Mouse (Mus musculus) heart, embryonic 14.5 days (tissue): ENCODE data around the gene Rab11fip3. TPM values are rescaled to one million over a fixed set of nuclear protein-coding genes. Genes with fewer than 3 reads are reported as not detected.

Source experiments
- ATAC-seq: fragments of 200-750 bp; cut with Nextera tagmentation; 2 replicates; pipeline ENCODE4 v1.8.0; 2017; ENCODE audit warnings: low read depth, moderate TSS enrichment; ENCODE audit not compliant: insufficient number of reproducible peaks, insufficient read depth, low FRiP score
- H3K27ac ChIP-seq, 2 experiments: fragments of 200-500 bp in 1 of 2; fragments of 300-500 bp in 1 of 2; sonication (generic) in 1 of 2; replicated peaks in 1 of 2; 2 replicates each; pipeline ENCODE4 v1.5.1; 2012 to 2014; ENCODE audit warnings: low read depth in 2 of 2, low read length in 2 of 2, control low read depth in 1 of 2, mild to moderate bottlenecking in 1 of 2, mixed read lengths in 1 of 2; ENCODE audit not compliant: control insufficient read depth in 1 of 2, insufficient read depth in 1 of 2
- H3K27me3 ChIP-seq: fragments of 300-500 bp; sonication (generic); 2 replicates; pipeline ENCODE4 v1.6.1; 2014; ENCODE audit warnings: mild to moderate bottlenecking, low read length, control low read depth; ENCODE audit not compliant: control insufficient read depth, insufficient read depth
- H3K36me3 ChIP-seq: fragments of 300-500 bp; sonication (generic); 2 replicates; pipeline ENCODE4 v1.6.1; 2014; ENCODE audit warnings: mild to moderate bottlenecking, control low read depth, low read length, mixed read lengths; ENCODE audit not compliant: control insufficient read depth, insufficient read depth
- H3K4me1 ChIP-seq, 2 experiments: fragments of 200-500 bp in 1 of 2; fragments of 300-500 bp in 1 of 2; sonication (generic) in 1 of 2; 2 replicates each; pipeline ENCODE4 v1.6.1; 2012 to 2014; ENCODE audit warnings: low read length in 2 of 2, control low read depth in 1 of 2, mixed read lengths in 1 of 2; ENCODE audit not compliant: control insufficient read depth in 2 of 2, insufficient read depth in 2 of 2
- H3K4me2 ChIP-seq: fragments of 300-500 bp; sonication (generic); 2 replicates; pipeline ENCODE4 v1.6.1; 2014; ENCODE audit warnings: mild to moderate bottlenecking, low read length
- H3K4me3 ChIP-seq, 2 experiments: fragments of 200-500 bp in 1 of 2; fragments of 300-500 bp in 1 of 2; sonication (generic) in 1 of 2; 2 replicates each; pipeline ENCODE4 v1.5.1; 2012 to 2014; ENCODE audit warnings: low read length in 2 of 2, mild to moderate bottlenecking in 2 of 2, control low read depth in 1 of 2, low read depth in 1 of 2, moderate library complexity in 1 of 2; ENCODE audit not compliant: control insufficient read depth in 1 of 2, insufficient read depth in 1 of 2
- H3K9ac ChIP-seq: fragments of 300-500 bp; sonication (generic); 2 replicates; pipeline ENCODE4 v1.6.1; 2014; ENCODE audit warnings: mild to moderate bottlenecking, low read length
- H3K9me3 ChIP-seq: fragments of 300-500 bp; sonication (generic); 2 replicates; pipeline ENCODE4 v1.6.1; 2016; ENCODE audit warnings: low read length, control low read depth; ENCODE audit not compliant: control insufficient read depth
- WGBS: fragments of 180-500 bp; shearing (Covaris S2); extraction: QIAGEN DNeasy Blood & Tissue Kit; methylation state at CpG from one replicate; pipeline ENCODE4 v1.1.7; 2014; 5-methylcytosine and 5-hydroxymethylcytosine counted together
- polyA plus RNA-seq: library from polyadenylated mRNA; unstranded; fragments of >200 nt; fragmentation: Nextera tagmentation; extraction: Ambion mirVana; gene quantifications from 2 replicates; pipeline ENCODE4 v1.2.1, GENCODE M21; 2014

Gene Rab11fip3
- polyA plus RNA-seq, 1 experiment from 2014 or later: 12.8 TPM

- ATAC-seq: no peak
- no peaks in the 10 kb centered on the region for H3K27me3 ChIP-seq
- peaks cover 15 to 27% of the 10 kb centered on the region in 2 experiments for H3K4me1 ChIP-seq
- peaks cover 24% of the 10 kb centered on the region for H3K36me3 ChIP-seq
- H3K4me3 ChIP-seq: no peak overlapping the region
- H3K27ac ChIP-seq: peak overlapping the region; percentile 60 to 63; a peak in 3 of 4 replicates
- 41% methylated on average over 3 of the region's 3 CpGs for WGBS
- H3K4me2 ChIP-seq: peak overlapping the region; percentile 32; the same call in 1 of the 2 replicates
- 0 out of 2 replicates have a peak overlapping the region, but pooled peaks have one; percentile 5 for H3K9ac ChIP-seq
- H3K9me3 ChIP-seq: no peaks in the 10 kb centered on the region
Observed at GRCm38 (mm10) chr17:26018388-26018787, 51.0 kb downstream of the Rab11fip3 start.

- Histone ChIP-seq H3K27ac (peak overlapping the region; percentile 60 to 63), H3K4me1 (peaks cover 15 to 27% of the 10 kb centered on the region in 2 experiments), H3K9ac (0 out of 2 replicates have a peak overlapping the region, but pooled peaks have one; percentile 5), H3K4me3 (no peak overlapping the region), H3K27me3 (no peaks in the 10 kb centered on the region), H3K36me3 (peaks cover 26% of the 10 kb centered on the region), H3K9me3 (no peaks in the 10 kb centered on the region), H3K4me2 (peak overlapping the region; percentile 32; the same call in 1 of the 2 replicates)
- ATAC-seq: no peak
- 29% methylated on average over 5 of the region's 5 CpGs for whole genome bisulfite sequencing
Observed at GRCm38 (mm10) chr17:26017949-26018348, 51.4 kb downstream of the Rab11fip3 start.

GRCm38 (mm10) chr17:26017021-26017420 is 52.3 kb downstream of the Rab11fip3 start:
- Histone ChIP-seq H3K4me1 (peaks cover 12 to 23% of the 10 kb centered on the region in 2 experiments), H3K4me3 (no peak overlapping the region), H3K36me3 (peaks cover 32% of the 10 kb centered on the region), H3K9ac (no peak overlapping the region), H3K9me3 (no peaks in the 10 kb centered on the region), H3K27me3 (no peaks in the 10 kb centered on the region), H3K27ac (no peak overlapping the region), H3K4me2 (no peak overlapping the region)
- ATAC-seq: no peak
- 82% methylated on average over 3 of the region's 3 CpGs for WGBS

GRCm38 (mm10) chr17:26013711-26014110 is 55.6 kb downstream of the Rab11fip3 start:
- Histone ChIP-seq H3K27me3 (no peaks in the 10 kb centered on the region), H3K4me1 (peaks cover 10 to 19% of the 10 kb centered on the region in 2 experiments), H3K27ac (no peak overlapping the region), H3K4me2 (no peak overlapping the region), H3K36me3 (peaks cover 42% of the 10 kb centered on the region), H3K9ac (no peak overlapping the region), H3K9me3 (no peaks in the 10 kb centered on the region), H3K4me3 (no peak overlapping the region)
- 85% methylated on average over 10 of the region's 10 CpGs for WGBS
- no peak for ATAC-seq

GRCm38 (mm10) chr17:26011841-26012460 is 57.4 kb downstream of the Rab11fip3 start:
- no peak overlapping the region for H3K9ac ChIP-seq
- no peak overlapping the region for H3K4me3 ChIP-seq
- H3K4me1 ChIP-seq: peaks cover 3 to 7% of the 10 kb centered on the region in 2 experiments; a peak in 2 of 4 replicates
- peaks cover 45% of the 10 kb centered on the region for H3K36me3 ChIP-seq
- ATAC-seq: peak; percentile 75
- H3K9me3 ChIP-seq: no peaks in the 10 kb centered on the region
- no peaks in the 10 kb centered on the region for H3K27me3 ChIP-seq
- WGBS: 8% methylated on average over 15 of the region's 15 CpGs
- H3K4me2 ChIP-seq: peak overlapping the region; percentile 28
- H3K27ac ChIP-seq: no peak overlapping the region

- H3K27me3 ChIP-seq: no peaks in the 10 kb centered on the region
- H3K36me3 ChIP-seq: peaks cover 31% of the 10 kb centered on the region
- ATAC-seq: peak; percentile 49; the same call in 1 of the 2 replicates
- WGBS: 26% methylated on average over 4 of the region's 4 CpGs
- H3K9me3 ChIP-seq: no peaks in the 10 kb centered on the region
- no peak overlapping the region for H3K4me2 ChIP-seq
- H3K9ac ChIP-seq: no peak overlapping the region
- peak overlapping the region in 1 of 2 experiments; percentile 71; a peak in 1 of 4 replicates for H3K27ac ChIP-seq
- peaks cover 3 to 7% of the 10 kb centered on the region in 2 experiments; a peak in 2 of 4 replicates for H3K4me1 ChIP-seq
- H3K4me3 ChIP-seq: no peak overlapping the region
Observed at GRCm38 (mm10) chr17:26009540-26009939, 59.8 kb downstream of the Rab11fip3 start.

GRCm38 (mm10) chr17:26008787-26009186 is 60.6 kb downstream of the Rab11fip3 start:
- WGBS: 59% methylated on average over 7 of the region's 7 CpGs
- ATAC-seq: no peak
- H3K4me3 ChIP-seq: no peak overlapping the region
- peaks cover 3 to 7% of the 10 kb centered on the region in 2 experiments; a peak in 2 of 4 replicates for H3K4me1 ChIP-seq
- no peak overlapping the region for H3K4me2 ChIP-seq
- H3K9ac ChIP-seq: no peak overlapping the region
- H3K27ac ChIP-seq: peak overlapping the region; percentile 34 to 71; a peak in 3 of 4 replicates
- H3K27me3 ChIP-seq: no peaks in the 10 kb centered on the region
- peaks cover 30% of the 10 kb centered on the region for H3K36me3 ChIP-seq
- H3K9me3 ChIP-seq: no peaks in the 10 kb centered on the region
